Comparison of ENCODE assay signal across 31 mouse cellular contexts in genomic region chr8:126307164-126307563, GRCm38 (mm10). TPM values are rescaled to one million over a fixed set of nuclear protein-coding genes. Genes with fewer than 3 reads are reported as not detected.
DNase-seq lines count a peak whose midpoint lies in the region; ATAC-seq and TF ChIP-seq lines count a peak whose summit lies in the region.
"Had no signal": no experiment of that assay in that cellular context is flagged by ENCODE, and none has a peak within 500 bp of the region (broad histone marks: within the 10 kb centered on the region; RNA-seq: fewer than 3 reads in every experiment).

No protein-coding gene starts in this region.

- H3K4me2 ChIP-seq in forebrain, postnatal 0 days (ENCODE audit: low read depth): no peak overlapping the region
- H3K4me2 ChIP-seq: embryonic facial prominence, embryonic 12.5 days; heart, embryonic 13.5 days; hindbrain, embryonic 15.5 days; midbrain, embryonic 13.5 days; neural tube, embryonic 13.5 days; stomach, embryonic 15.5 days had no signal

- no peaks in the 10 kb centered on the region for H3K27me3 ChIP-seq in forebrain, postnatal 0 days (ENCODE audit: insufficient read depth, low read length)
- H3K27me3 ChIP-seq: embryonic facial prominence, embryonic 12.5 days; hindbrain, embryonic 15.5 days; midbrain, embryonic 13.5 days; neural tube, embryonic 13.5 days; stomach, embryonic 15.5 days had no signal

- H3K36me3 ChIP-seq in forebrain, postnatal 0 days (ENCODE audit: insufficient read depth): no peaks in the 10 kb centered on the region
- H3K36me3 ChIP-seq: embryonic facial prominence, embryonic 12.5 days; heart, embryonic 13.5 days; hindbrain, embryonic 15.5 days; midbrain, embryonic 13.5 days; neural tube, embryonic 13.5 days; stomach, embryonic 15.5 days had no signal

- no peak overlapping the region for H3K4me3 ChIP-seq in forebrain, postnatal 0 days (ENCODE audit: low read depth, low read length)
- H3K4me3 ChIP-seq: embryonic facial prominence, embryonic 12.5 days; heart, embryonic 13.5 days; hindbrain, embryonic 15.5 days; midbrain, embryonic 13.5 days; neural tube, embryonic 13.5 days; stomach, embryonic 15.5 days had no signal

- peak; percentile 64 for ATAC-seq in frontal cortex, adult (ENCODE audit: low TSS enrichment)
- no peak for ATAC-seq in forebrain, postnatal 0 days
- ATAC-seq: activated CD4-positive, CD25-positive, alpha-beta regulatory T cell, adult 4 months; forebrain, embryonic 14.5 days; midbrain, embryonic 13.5 days had no signal

- intact Hi-C loops in left cerebral cortex, postnatal 36 days (cut with DNase I): no loop called here
- intact Hi-C loops in left cerebral cortex, postnatal 10 days (cut with DNase I): no loop called here

- DNase-seq in frontal cortex, postnatal 10 days (ENCODE audit: low spot score in 2 of 2): no peak
- peak; percentile 54 to 65 for DNase-seq in left cerebral cortex, postnatal 36 days (ENCODE audit: low spot score in 2 of 2)
- no peak for DNase-seq in left cerebral cortex, postnatal 10 days (ENCODE audit: extremely low spot score in 1 of 2, low spot score in 2 of 2)
- peak; percentile 23 for DNase-seq in right cerebral cortex, postnatal 14 days
- DNase-seq in telencephalon, adult 2 months (ENCODE audit: low read depth, low spot score): peak; percentile 72
- DNase-seq in forebrain, postnatal 0 days: no peak
- DNase-seq: adrenal gland, adult 2 months; adrenal gland, postnatal 36 days; B cell, adult 2 months; embryo, embryonic 11 days; heart, postnatal 10 days; kidney, postnatal 36 days; liver; lung, adult 2 months; lung, postnatal 10 days; thymus, postnatal 14 days had no signal

- H3K9me3 ChIP-seq in forebrain, postnatal 0 days (ENCODE audit: low read length): no peaks in the 10 kb centered on the region
- H3K9me3 ChIP-seq: embryonic facial prominence, embryonic 12.5 days; heart, embryonic 13.5 days; hindbrain, embryonic 15.5 days; midbrain, embryonic 13.5 days; neural tube, embryonic 13.5 days; stomach, embryonic 15.5 days had no signal

- no peaks in the 10 kb centered on the region for H3K4me1 ChIP-seq in forebrain, postnatal 0 days (ENCODE audit: insufficient read depth)
- H3K4me1 ChIP-seq: embryonic facial prominence, embryonic 12.5 days; hindbrain, embryonic 15.5 days; midbrain, embryonic 13.5 days; neural tube, embryonic 13.5 days; stomach, embryonic 15.5 days had no signal

- no peak overlapping the region for H3K9ac ChIP-seq in forebrain, postnatal 0 days
- H3K9ac ChIP-seq: embryonic facial prominence, embryonic 12.5 days; heart, embryonic 13.5 days; hindbrain, embryonic 15.5 days; liver, embryonic 14.5 days; midbrain, embryonic 13.5 days; neural tube, embryonic 13.5 days; stomach, embryonic 15.5 days had no signal

- 82% methylated on average over 9 of the region's 9 CpGs for WGBS in forebrain, postnatal 0 days

- no peak for TF ChIP-seq CTCF in forebrain, postnatal 0 days (IDR thresholded peaks at IDR 0.05; ENCODE audit: low read depth)

- no peak overlapping the region for H3K27ac ChIP-seq in forebrain, postnatal 0 days (ENCODE audit: low read depth, low read length)
- H3K27ac ChIP-seq: embryonic facial prominence, embryonic 12.5 days; heart, embryonic 13.5 days; hindbrain, embryonic 15.5 days; liver, embryonic 14.5 days; macrophage; midbrain, embryonic 13.5 days; neural tube, embryonic 13.5 days; stomach, embryonic 15.5 days had no signal

RNA-seq across cellular contexts. Expression of gene Slc35f3, which starts 8.8 kb away (rescaled TPM):
- total RNA-seq in left cerebral cortex, postnatal 36 days (2021): 10 to 100 TPM; 30.2 to 39.8 TPM
- 10 to 100 TPM; 16.8 to 19.0 TPM for total RNA-seq in left cerebral cortex, postnatal 10 days (2021)
- 1.5 and 2.1 TPM in 2 replicates for total RNA-seq in forebrain, postnatal 0 days (2014; rRNA removed)
- polyA plus RNA-seq in forebrain, postnatal 0 days (2015; fragmentation: Nextera tagmentation; extraction: Ambion mirVana): 1.4 and 3.1 TPM in 2 replicates
- total RNA-seq: heart, adult 8-10 months; heart, postnatal 10 days; hematopoietic stem cell, adult 5-6 weeks; megakaryocyte-erythroid progenitor cell, adult 5-6 weeks had no signal
- polyA plus RNA-seq: activated CD4-positive, CD25-positive, alpha-beta regulatory T cell, adult 4 months; limb, embryonic 11.5 days; liver, embryonic 14.5 days; macrophage had no signal

Comparison
In these comparisons a context has a peak if more than half of its experiments do, and no peak if none do; other contexts are left out.
1. DNase-seq: peak in left cerebral cortex, postnatal 36 days (2 of 2), right cerebral cortex, postnatal 14 days (single experiment) and telencephalon, adult 2 months (single experiment); none in frontal cortex, postnatal 10 days (0 of 2), left cerebral cortex, postnatal 10 days (0 of 2) and forebrain, postnatal 0 days (single experiment).